Comparison of ENCODE assay signal across 35 mouse cellular contexts in the genomic region with DNA sequence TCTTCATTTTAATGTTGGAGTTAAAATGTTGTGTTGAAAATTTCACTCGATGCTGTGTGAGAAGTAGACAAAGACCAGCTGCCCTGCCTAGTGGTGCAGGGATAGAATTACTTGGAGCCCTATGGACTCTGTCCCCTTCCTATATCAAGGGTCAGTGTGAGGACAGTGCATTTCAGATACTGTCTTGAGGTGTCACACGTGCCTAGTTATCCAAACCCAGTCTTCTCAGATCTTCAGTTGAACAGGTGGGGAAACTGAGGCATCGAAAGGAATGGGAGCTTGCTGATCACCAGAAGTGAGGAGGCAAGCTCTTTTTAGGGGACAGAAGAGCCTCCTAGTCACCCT. TPM values are rescaled to one million over a fixed set of nuclear protein-coding genes. Genes with fewer than 3 reads are reported as not detected.
DNase-seq lines count a peak whose midpoint lies in the region; ATAC-seq and TF ChIP-seq lines count a peak whose summit lies in the region.
"Had no signal": no experiment of that assay in that cellular context is flagged by ENCODE, and none has a peak within 500 bp of the region (broad histone marks: within the 10 kb centered on the region; RNA-seq: fewer than 3 reads in every experiment).

No protein-coding gene starts in this region.

- no peak overlapping the region for H3K4me2 ChIP-seq in lung, postnatal 0 days (replicated peaks; ENCODE audit: low read depth, low read length)
- H3K4me2 ChIP-seq: heart, embryonic 12.5 days; limb, embryonic 12.5 days; liver, embryonic 11.5 days; lung, embryonic 15.5 days; neural tube, embryonic 12.5 days had no signal

- no peaks in the 10 kb centered on the region for H3K4me1 ChIP-seq in lung, postnatal 0 days (ENCODE audit: insufficient read depth, low read depth, low read length)
- H3K4me1 ChIP-seq: neural tube, embryonic 12.5 days had no signal

- H3K9ac ChIP-seq in lung, postnatal 0 days (replicated peaks; ENCODE audit: low read depth), result no peak overlapping the region
- H3K9ac ChIP-seq: heart, embryonic 12.5 days; limb, embryonic 12.5 days; lung, embryonic 15.5 days; neural tube, embryonic 12.5 days had no signal

- 56% methylated on average over 3 of the region's 3 CpGs for WGBS in lung, postnatal 0 days

- ATAC-seq in lung, postnatal 0 days, result peak; percentile 40; the same call in 1 of the 2 replicates
- ATAC-seq in monocyte, adult 5-6 weeks (replicated peaks; ENCODE audit: insufficient number of reproducible peaks, low FRiP score, low TSS enrichment, poor library complexity, severe bottlenecking), result peak; percentile 10; the same call in 1 of the 2 replicates
- ATAC-seq: CD4-positive, CD25-positive, alpha-beta regulatory T cell, adult 4 months; hindbrain, embryonic 16.5 days had no signal

- H3K36me3 ChIP-seq in lung, postnatal 0 days (ENCODE audit: insufficient read depth, low read length), result no peaks in the 10 kb centered on the region
- H3K36me3 ChIP-seq: forebrain, embryonic 10.5 days; heart, embryonic 12.5 days; limb, embryonic 12.5 days; lung, embryonic 15.5 days; neural tube, embryonic 12.5 days had no signal

- no peak for TF ChIP-seq EP300 in lung, postnatal 0 days (IDR thresholded peaks at IDR 0.05)

- peak overlapping the region; percentile 63 for H3K27ac ChIP-seq in gastrocnemius, adult 2 months
- no peak overlapping the region for H3K27ac ChIP-seq in lung, postnatal 0 days (ENCODE audit: low read length)
- H3K27ac ChIP-seq: forebrain, embryonic 10.5 days; limb, embryonic 12.5 days; lung, embryonic 15.5 days; neural tube, embryonic 12.5 days had no signal

- H3K27me3 ChIP-seq in lung, postnatal 0 days (replicated peaks; ENCODE audit: insufficient read depth, low read length), result no peaks in the 10 kb centered on the region
- H3K27me3 ChIP-seq: heart, embryonic 12.5 days; limb, embryonic 12.5 days; lung, embryonic 15.5 days; neural tube, embryonic 12.5 days had no signal

- intact Hi-C loops in gastrocnemius, adult 2 months (cut with DNase I), result no loop called here
- intact Hi-C loops in gastrocnemius, postnatal 14 days (cut with DNase I; ENCODE audit: low total_unique reads), result no loop called here
- intact Hi-C loops in left cerebral cortex, postnatal 36 days (cut with DNase I), result loop anchor here (5.0 kb wide), 1 partner anchor 33 kb away; a partner anchor contains a TSS

- H3K9me3 ChIP-seq in lung, postnatal 0 days (ENCODE audit: low read length), result no peaks in the 10 kb centered on the region
- H3K9me3 ChIP-seq: forebrain, embryonic 10.5 days; heart, embryonic 12.5 days; limb, embryonic 12.5 days; lung, embryonic 15.5 days; neural tube, embryonic 12.5 days had no signal

- no peak for TF ChIP-seq CTCF in gastrocnemius, adult 2 months (IDR thresholded peaks at IDR 0.05)
- TF ChIP-seq CTCF in lung, postnatal 0 days (IDR thresholded peaks at IDR 0.05), result no peak

- no peak for DNase-seq in gastrocnemius, adult 2 months
- no peak for DNase-seq in gastrocnemius, postnatal 14 days
- no peak for DNase-seq in lung, postnatal 0 days (ENCODE audit: low spot score)
- DNase-seq in lung, postnatal 36 days, result no peak
- no peak for DNase-seq in left cerebral cortex, postnatal 36 days (ENCODE audit: low spot score in 2 of 2)
- no peak for DNase-seq in embryo, embryonic 11 days
- DNase-seq: adrenal gland, postnatal 25 days; cerebellum, adult 2 months; cerebellum, postnatal 14 days; kidney, adult 18-20 months; kidney, postnatal 36 days; layer of hippocampus, adult 9-11 months; lung, postnatal 4 days; thymus, adult 2 months; thymus, postnatal 36 days had no signal

- no peak overlapping the region for H3K4me3 ChIP-seq in gastrocnemius, adult 2 months
- H3K4me3 ChIP-seq in lung, postnatal 0 days (ENCODE audit: low read depth, low read length), result no peak overlapping the region
- H3K4me3 ChIP-seq: forebrain, embryonic 10.5 days; heart, embryonic 12.5 days; limb, embryonic 12.5 days; lung, embryonic 15.5 days; neural tube, embryonic 12.5 days had no signal

RNA-seq across cellular contexts. Expression of a gene that starts 22.4 kb away (rescaled TPM):
- not detected for total RNA-seq in gastrocnemius, adult 2 months (2021)
- not detected for total RNA-seq in gastrocnemius, postnatal 14 days (2021)
- polyA plus RNA-seq in lung, postnatal 0 days (2015; fragmentation: Nextera tagmentation; extraction: Ambion mirVana), result not detected in 2 replicates
- 0.67 TPM in 1 of 3 replicates, not detected in the others for total RNA-seq in monocyte, adult 5-6 weeks (2017)
- 1 to 10 TPM in 1 of 2 experiments, under 1 TPM in 1; 0.68 to 1.1 TPM for total RNA-seq in left cerebral cortex, postnatal 36 days (2021)
- total RNA-seq: adrenal gland, postnatal 25 days; gastrocnemius, postnatal 36 days; heart, adult 18-20 months; heart, postnatal 10 days; hematopoietic stem cell, adult 5-6 weeks had no signal
- polyA plus RNA-seq: brain, embryonic 14.5 days; CD4-positive, CD25-positive, alpha-beta regulatory T cell, adult 4 months; cortical plate, adult 2 months; embryonic facial prominence, embryonic 11.5 days; forebrain, embryonic 10.5 days; heart, embryonic 12.5 days; hindbrain, embryonic 16.5 days; intestine, embryonic 14.5 days; kidney, embryonic 16.5 days; limb, embryonic 12.5 days; liver, embryonic 11.5 days; liver, embryonic 16.5 days; lung, embryonic 15.5 days; midbrain, embryonic 14.5 days; neural tube, embryonic 12.5 days had no signal

RNA-seq across cellular contexts. Expression of a gene that starts 33.8 kb away (rescaled TPM):
- total RNA-seq in gastrocnemius, adult 2 months (2021), result 1 to 10 TPM; 5.0 to 7.4 TPM
- total RNA-seq in gastrocnemius, postnatal 14 days (2021), result 10 to 100 TPM in 1 of 2 experiments, 1 to 10 TPM in 1; 9.5 to 14.4 TPM
- polyA plus RNA-seq in lung, postnatal 0 days (2015; fragmentation: Nextera tagmentation; extraction: Ambion mirVana), result 30.1 and 35.4 TPM in 2 replicates
- total RNA-seq in monocyte, adult 5-6 weeks (2017), result 334 to 497 TPM (median 494 TPM) in 3 replicates
- total RNA-seq in left cerebral cortex, postnatal 36 days (2021), result 100 to 1,000 TPM; 386 to 401 TPM

Comparison
In these comparisons a context has a peak if more than half of its experiments do, and no peak if none do; other contexts are left out.
1. RNA of a gene that starts 33.8 kb away (total RNA-seq): 334 to 497 TPM in monocyte, adult 5-6 weeks and 386 to 401 TPM in left cerebral cortex, postnatal 36 days; 9.5 to 14.4 TPM in gastrocnemius, postnatal 14 days and 5.0 to 7.4 TPM in gastrocnemius, adult 2 months; every median in the first group is over 10 times any median in the second.